Mouse (Mus musculus) midbrain, postnatal 0 days (tissue): Measurements from ENCODE around the gene Olfr1392. TPM values are rescaled to one million over a fixed set of nuclear protein-coding genes. Genes with fewer than 3 reads are reported as not detected.

Experiments used
- ATAC-seq: fragments of 200-750 bp; cut with Nextera tagmentation; 2 replicates; pipeline ENCODE4 v1.8.0; 2017; ENCODE audit warnings: moderate number of reproducible peaks, mild to moderate bottlenecking, moderate TSS enrichment, moderate library complexity; ENCODE audit not compliant: low FRiP score
- DNase-seq: peaks from one replicate; pipeline ENCODE4 v3.0.0-alpha.2; 2015; ENCODE audit warnings: low spot score
- H3K27ac ChIP-seq: fragments of 300-500 bp; sonication (generic); 2 replicates; pipeline ENCODE4 v1.5.1; 2014; ENCODE audit warnings: low read depth, mild to moderate bottlenecking, low read length, mixed read lengths
- H3K27me3 ChIP-seq: fragments of 300-500 bp; sonication (generic); 2 replicates; pipeline ENCODE4 v1.6.1; 2014; ENCODE audit warnings: low read length, control low read depth, mixed read lengths; ENCODE audit not compliant: insufficient read depth
- H3K36me3 ChIP-seq: fragments of 300-500 bp; sonication (generic); 2 replicates; pipeline ENCODE4 v1.6.1; 2014; ENCODE audit warnings: low read length, control low read depth, mixed read lengths; ENCODE audit not compliant: insufficient read depth
- H3K4me1 ChIP-seq: fragments of 300-500 bp; sonication (generic); 2 replicates; pipeline ENCODE4 v1.6.1; 2014; ENCODE audit warnings: mild to moderate bottlenecking, control low read depth, antibody characterized with exemption, low read length, mixed read lengths; ENCODE audit not compliant: insufficient read depth
- H3K4me2 ChIP-seq: fragments of 300-500 bp; sonication (generic); 2 replicates; pipeline ENCODE4 v1.6.1; 2014; ENCODE audit warnings: low read depth, mild to moderate bottlenecking, low read length, mixed read lengths; ENCODE audit not compliant: poor library complexity, severe bottlenecking
- H3K4me3 ChIP-seq: fragments of 300-500 bp; sonication (generic); 2 replicates; pipeline ENCODE4 v1.5.1; 2014; ENCODE audit warnings: low read depth, mild to moderate bottlenecking, low read length, moderate library complexity
- H3K9ac ChIP-seq: fragments of 300-500 bp; sonication (generic); replicated peaks from 2 replicates; pipeline ENCODE4 v1.6.1; 2014; ENCODE audit warnings: mild to moderate bottlenecking, low read length, moderate library complexity, mixed read lengths; ENCODE audit not compliant: poor library complexity, severe bottlenecking
- H3K9me3 ChIP-seq: fragments of 300-500 bp; sonication (generic); 2 replicates; pipeline ENCODE4 v1.6.1; 2016; ENCODE audit warnings: low read length, control low read depth
- CTCF ChIP-seq: IDR thresholded peaks from 2 replicates; pipeline ENCODE4 v1.5.1; 2016; ENCODE audit warnings: antibody characterized with exemption, mild to moderate bottlenecking
- WGBS: fragments of 180-500 bp; shearing (Covaris S2); extraction: QIAGEN DNeasy Blood & Tissue Kit; methylation state at CpG from one replicate; pipeline ENCODE4 v1.1.7; 2014; 5-methylcytosine and 5-hydroxymethylcytosine counted together
- polyA plus RNA-seq: library from polyadenylated mRNA; unstranded; fragments of >200 nt; fragmentation: Nextera tagmentation; extraction: Ambion mirVana; gene quantifications from 2 replicates; pipeline ENCODE4 v1.2.1, GENCODE M21; 2015
- total RNA-seq: library from RNA; depleted of rRNA; stranded (reverse); fragments of >200 nt; gene quantifications from 2 replicates; pipeline ENCODE4 v1.2.3, GENCODE M21; 2014

Gene Olfr1392
- total and polyA plus RNA-seq, 2 experiments from 2014 or later = 0.14 to 0.60 TPM

- no peak for ATAC-seq
- no peak for TF ChIP-seq CTCF
- Histone ChIP-seq H3K9ac (no peak overlapping the region), H3K4me2 (no peak overlapping the region), H3K9me3 (no peaks in the 10 kb centered on the region), H3K4me1 (peaks cover 4% of the 10 kb centered on the region; the same call in 1 of the 2 replicates), H3K4me3 (no peak overlapping the region), H3K27ac (no peak overlapping the region), H3K36me3 (no peaks in the 10 kb centered on the region), H3K27me3 (no peaks in the 10 kb centered on the region)
- DNase-seq = no peak
- WGBS = 33% methylated on average over 1 of the region's 1 CpGs
These were observed 43.6 kb upstream of the Olfr1392 start for GRCm38 (mm10) chr11:49241471-49241870.

GRCm38 (mm10) chr11:49242944-49243626, 42.0 kb upstream of the Olfr1392 start:
- H3K9ac ChIP-seq = peak overlapping the region; percentile 75; the same call in 1 of the 2 replicates
- TF ChIP-seq CTCF = no peak

DNA sequence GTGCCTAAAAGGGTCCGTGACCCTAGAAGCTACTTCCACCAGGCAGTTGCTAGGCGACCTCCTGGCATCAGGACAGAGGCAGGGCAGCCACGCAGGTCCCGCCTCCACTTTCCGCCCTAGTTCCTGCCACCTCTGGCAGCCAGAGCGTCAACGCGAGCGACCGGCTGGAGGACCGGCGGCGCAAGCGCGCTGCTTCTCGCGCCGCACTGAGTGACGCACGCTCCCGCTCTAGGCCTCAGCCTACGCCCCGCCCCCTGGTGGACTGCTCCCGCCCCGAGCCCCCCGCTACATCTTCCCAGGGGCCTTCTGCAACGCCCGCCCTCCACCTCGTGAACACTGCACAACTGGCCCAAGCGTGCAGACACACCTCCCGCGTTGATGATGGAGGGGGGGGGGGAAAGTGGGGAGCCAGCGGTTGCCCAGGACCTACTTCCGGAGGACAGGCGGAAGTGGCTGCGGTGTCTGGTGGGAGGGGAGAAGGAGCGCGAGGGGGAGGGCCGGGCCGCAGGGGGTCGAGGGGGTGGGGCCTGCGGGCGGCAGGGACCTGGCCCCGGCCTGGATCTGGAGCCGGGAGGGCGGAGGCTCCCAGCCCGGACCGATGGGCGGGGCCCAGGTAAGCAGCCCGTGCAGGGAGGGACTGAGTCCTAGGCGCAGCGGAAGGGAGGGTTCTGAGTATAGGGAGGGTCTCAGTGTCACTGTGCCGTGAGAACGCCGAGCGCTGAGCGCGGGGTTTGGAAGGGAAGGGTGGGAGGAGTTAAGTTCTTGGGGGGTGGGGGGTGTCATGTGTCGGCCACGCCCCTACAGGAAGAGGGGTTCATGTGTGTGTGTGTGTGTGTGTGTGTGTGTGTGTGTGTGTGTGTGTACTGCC, 41.1 kb upstream of the Olfr1392 start, which contains the start of gene Mgat1:
Gene Mgat1, plus strand, starts transcription at position 465 of the 868 bp plus-strand sequence.
- Histone ChIP-seq H3K9me3 (no peaks in the 10 kb centered on the region), H3K27me3 (no peaks in the 10 kb centered on the region), H3K27ac (peak within 1 kb of the TSS; percentile 78), H3K4me1 (peaks cover 4% of the 10 kb centered on the region; the same call in 1 of the 2 replicates), H3K4me3 (peak within 1 kb of the TSS; percentile 60), H3K36me3 (no peaks in the 10 kb centered on the region), H3K4me2 (peak within 1 kb of the TSS; percentile 62), H3K9ac (peak within 1 kb of the TSS; percentile 75)
- TF ChIP-seq CTCF = peak; percentile 58
- under 1% methylated on average over 53 of the region's 60 CpGs for WGBS
- DNase-seq = peak; percentile 97
- ATAC-seq = peak; percentile 97

More at GRCm38 (mm10) chr11:49242944-49243626, 42.0 kb upstream of the Olfr1392 start:
- Histone ChIP-seq H3K36me3 (no peaks in the 10 kb centered on the region), H3K4me1 (peaks cover 4% of the 10 kb centered on the region; the same call in 1 of the 2 replicates), H3K27ac (peak overlapping the region; percentile 78), H3K4me3 (peak overlapping the region; percentile 60), H3K27me3 (no peaks in the 10 kb centered on the region), H3K4me2 (peak overlapping the region; percentile 62), H3K9me3 (no peaks in the 10 kb centered on the region)
- 20% methylated on average over 11 of the region's 11 CpGs for WGBS
- peak; percentile 21 for DNase-seq
- peak; percentile 2; the same call in 1 of the 2 replicates for ATAC-seq

DNA sequence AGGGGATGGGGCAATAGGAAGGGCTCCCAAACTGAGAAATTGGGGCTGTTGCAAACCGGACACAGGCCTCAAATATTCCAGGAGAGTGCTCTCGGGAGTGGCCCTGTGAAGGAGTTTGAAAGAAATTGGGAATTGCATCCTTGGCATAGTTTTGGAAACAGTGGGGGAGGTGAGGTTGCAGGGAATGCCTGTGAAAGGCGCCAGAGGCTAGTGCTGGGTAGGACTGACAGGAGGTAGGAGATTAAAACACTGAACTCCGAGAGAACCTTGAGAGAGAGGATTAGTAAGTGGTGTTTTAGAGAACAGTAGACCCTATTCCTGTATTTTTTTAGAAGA, 40.5 kb upstream of the Olfr1392 start:
- Histone ChIP-seq H3K4me3 (peak overlapping the region; percentile 60), H3K9ac (peak overlapping the region; percentile 75), H3K4me1 (peaks cover 4% of the 10 kb centered on the region; the same call in 1 of the 2 replicates), H3K9me3 (no peaks in the 10 kb centered on the region), H3K4me2 (peak overlapping the region; percentile 62), H3K36me3 (no peaks in the 10 kb centered on the region), H3K27ac (peak overlapping the region; percentile 78; the same call in 1 of the 2 replicates), H3K27me3 (no peaks in the 10 kb centered on the region)
- no peak for TF ChIP-seq CTCF
- peak; percentile 0; the same call in 1 of the 2 replicates for ATAC-seq
- WGBS = 0% methylated on average over 4 of the region's 4 CpGs
- no peak for DNase-seq

DNA sequence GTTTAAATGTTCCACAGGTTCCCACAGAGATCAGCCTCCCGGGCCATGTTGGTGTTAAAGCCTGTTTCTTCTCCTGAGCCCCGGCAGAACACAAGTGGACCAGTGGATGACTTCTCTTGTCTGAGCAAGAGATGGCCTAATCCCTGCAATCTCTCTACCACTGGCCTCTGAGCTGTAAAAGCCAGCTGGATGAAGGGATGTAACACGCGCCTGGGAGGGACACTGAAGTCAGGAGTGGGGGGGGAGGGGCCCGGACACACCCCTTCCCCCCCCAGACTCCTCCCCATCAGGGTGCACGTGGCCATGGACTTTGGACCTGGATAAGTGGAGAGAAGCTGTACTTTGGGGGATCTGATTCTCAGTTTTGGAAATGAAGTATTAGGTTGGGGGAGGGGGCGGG, 39.9 kb upstream of the Olfr1392 start:
- Histone ChIP-seq H3K4me1 (peaks cover 4% of the 10 kb centered on the region; the same call in 1 of the 2 replicates), H3K4me3 (peak overlapping the region; percentile 60; the same call in 1 of the 2 replicates), H3K4me2 (peak overlapping the region; percentile 62), H3K36me3 (no peaks in the 10 kb centered on the region), H3K9ac (no peak overlapping the region), H3K9me3 (no peaks in the 10 kb centered on the region), H3K27ac (no peak overlapping the region), H3K27me3 (no peaks in the 10 kb centered on the region)
- 20% methylated on average over 7 of the region's 7 CpGs for WGBS
- no peak for TF ChIP-seq CTCF
- ATAC-seq (no peak), DNase-seq (no peak)
